Mouse (Mus musculus): ENCODE measurements around the gene Vmn2r94. TPM values are rescaled to one million over a fixed set of nuclear protein-coding genes. Genes with fewer than 3 reads are reported as not detected.

Gene Vmn2r94
- not detected for total RNA-seq (2021)
- long read RNA-seq, experiment 1, result 0 reads
- long read RNA-seq, experiment 2, result 0 reads

DNA sequence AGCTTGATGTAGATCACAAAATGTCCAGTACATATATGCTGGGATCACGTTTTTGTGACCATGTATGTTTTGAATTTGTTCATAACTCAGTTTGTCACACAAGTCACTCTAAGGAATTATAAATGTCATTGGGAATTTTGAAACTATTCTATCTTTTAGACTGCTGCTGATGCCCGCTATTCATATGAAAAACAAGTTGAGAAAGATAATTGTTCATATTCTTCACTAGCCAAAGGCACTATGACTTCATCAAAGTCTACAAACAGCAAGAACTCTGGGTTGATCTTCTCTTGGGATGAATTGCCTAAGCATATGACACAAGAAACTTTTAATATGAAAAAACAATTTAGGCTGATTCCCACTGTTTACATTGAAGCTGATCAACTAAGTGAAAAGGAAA is at the start of gene Vmn2r94:
Vmn2r94 (minus strand) TSS at position 101 of the 400 bp plus-strand sequence.
- no peak within 1 kb of the TSS for H3K4me3 ChIP-seq
- TF ChIP-seq CTCF (conservative IDR thresholded peaks at IDR 0.05), result no peak
- H3K27ac ChIP-seq, result no peak within 1 kb of the TSS
- no peak for DNase-seq (ENCODE audit: low spot score in 2 of 2)

GRCm38 (mm10) chr17:18323031-18323430 is 45.5 kb upstream of the Vmn2r94 start:
- no peak overlapping the region for H3K4me3 ChIP-seq
- TF ChIP-seq CTCF (conservative IDR thresholded peaks at IDR 0.05), result no peak
- DNase-seq (ENCODE audit: low spot score in 2 of 2), result no peak
- H3K27ac ChIP-seq, result no peak overlapping the region

GRCm38 (mm10) chr17:18297799-18298198 is 20.2 kb upstream of the Vmn2r94 start, which contains the start of gene Vmn2r93:
Gene Vmn2r93, plus strand, starts transcription at chr17:18298099.
- DNase-seq (ENCODE audit: low spot score in 2 of 2), result no peak
- Histone ChIP-seq H3K27ac (no peak within 1 kb of the TSS), H3K4me3 (no peak within 1 kb of the TSS)
- TF ChIP-seq CTCF (conservative IDR thresholded peaks at IDR 0.05), result no peak

DNA sequence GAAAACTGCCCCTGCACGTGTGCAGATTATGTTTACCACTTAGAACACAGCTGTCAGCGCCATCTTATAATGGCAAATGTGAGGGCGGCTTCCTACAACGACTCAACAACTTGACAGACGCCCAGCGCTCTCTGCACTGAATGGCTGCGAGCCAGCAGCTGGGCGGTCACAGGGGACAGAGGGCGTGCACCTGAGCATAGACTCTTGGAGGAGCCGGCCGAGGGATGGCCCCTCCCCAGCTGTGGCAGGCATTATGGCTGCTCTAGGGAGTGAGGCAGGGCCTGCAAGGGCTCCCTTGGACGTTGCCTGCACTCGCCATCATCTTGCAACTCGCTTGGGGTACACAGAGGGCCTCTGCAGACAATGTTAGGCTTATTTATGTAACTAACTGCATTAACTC is 40.6 kb downstream of the Vmn2r94 start:
- no peak for TF ChIP-seq CTCF (conservative IDR thresholded peaks at IDR 0.05)
- H3K27ac ChIP-seq, result no peak overlapping the region
- DNase-seq (ENCODE audit: low spot score in 2 of 2), result no peak
- H3K4me3 ChIP-seq, result no peak overlapping the region

GRCm38 (mm10) chr17:18231996-18232395 is 45.6 kb downstream of the Vmn2r94 start:
- TF ChIP-seq CTCF (conservative IDR thresholded peaks at IDR 0.05), result no peak
- H3K4me3 ChIP-seq, result no peak overlapping the region
- no peak overlapping the region for H3K27ac ChIP-seq
- DNase-seq (ENCODE audit: low spot score in 2 of 2), result no peak

DNA sequence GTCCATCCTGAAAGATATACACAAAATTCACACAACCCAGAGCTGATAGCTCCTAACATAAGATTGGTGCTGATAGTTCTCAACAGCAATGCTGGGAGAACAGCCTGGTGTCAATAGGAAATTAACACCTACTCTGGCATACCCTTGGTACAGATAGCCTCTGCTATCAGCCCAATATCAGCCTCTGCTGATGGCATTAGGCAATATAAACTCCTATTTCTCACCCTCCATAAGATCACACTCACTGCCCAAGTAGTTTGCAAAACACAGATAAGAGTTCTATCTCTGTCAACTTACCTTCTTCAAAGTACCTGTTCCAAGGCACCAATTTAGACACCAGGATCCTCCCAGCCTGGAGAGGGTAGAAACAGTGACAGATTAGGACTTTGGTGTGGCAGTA is 56.3 kb downstream of the Vmn2r94 start:
- no peak overlapping the region for H3K4me3 ChIP-seq
- no peak for TF ChIP-seq CTCF (conservative IDR thresholded peaks at IDR 0.05)
- no peak for DNase-seq (ENCODE audit: low spot score in 2 of 2)

More for the DNA sequence above, 56.3 kb downstream of the Vmn2r94 start:
- no peak overlapping the region for H3K27ac ChIP-seq

Other genes starting within 250 kb of the Vmn2r94 start
- gene Vmn2r124, start 228.3 kb downstream of the Vmn2r94 start, total RNA-seq (2021), result under 1 TPM in 1 of 2 experiments, not detected in 1; 0.05 TPM
- not detected for gene Vmn2r91, start 192.7 kb downstream of the Vmn2r94 start, total RNA-seq (2021)
- not detected for gene Vmn2r92, start 125.9 kb downstream of the Vmn2r94 start, total RNA-seq (2021)
- gene Vmn2r93, start 20.3 kb upstream of the Vmn2r94 start, total RNA-seq (2021), result not detected
- gene Vmn2r95, start 146.3 kb upstream of the Vmn2r94 start, total RNA-seq (2021), result not detected